ENCODE assay signal across 9 mouse cellular contexts in genomic region chr8:120382436-120383203, GRCm38 (mm10).
DNase-seq lines count a peak whose midpoint lies in the region; ATAC-seq and TF ChIP-seq lines count a peak whose summit lies in the region.
"Had no signal": no experiment of that assay in that cellular context is flagged by ENCODE, and none has a peak within 500 bp of the region (broad histone marks: within the 10 kb centered on the region; RNA-seq: fewer than 3 reads in every experiment).

No protein-coding gene starts in this region.

- H3K4me3 ChIP-seq in forebrain, postnatal 0 days (ENCODE audit: low read depth, low read length), result no peak overlapping the region
- H3K4me3 ChIP-seq in lung, postnatal 0 days (ENCODE audit: low read depth, low read length), result no peak overlapping the region
- H3K4me3 ChIP-seq: liver, embryonic 15.5 days had no signal

- H3K27ac ChIP-seq in forebrain, postnatal 0 days (ENCODE audit: low read depth, low read length), result peak overlapping the region; percentile 70
- H3K27ac ChIP-seq in lung, postnatal 0 days (ENCODE audit: low read length), result peak overlapping the region; percentile 38; the same call in 1 of the 2 replicates

- TF ChIP-seq EP300 in lung, postnatal 0 days (IDR thresholded peaks at IDR 0.05), result peak; percentile 25

- WGBS in forebrain, postnatal 0 days, result 25% methylated on average over 19 of the region's 19 CpGs
- WGBS in lung, postnatal 0 days, result 28% methylated on average over 15 of the region's 19 CpGs

- no peaks in the 10 kb centered on the region for H3K9me3 ChIP-seq in forebrain, postnatal 0 days (ENCODE audit: low read length)
- H3K9me3 ChIP-seq in lung, postnatal 0 days (ENCODE audit: low read length), result no peaks in the 10 kb centered on the region
- H3K9me3 ChIP-seq: liver, embryonic 15.5 days had no signal

- no peak overlapping the region for H3K4me2 ChIP-seq in forebrain, postnatal 0 days (ENCODE audit: low read depth)
- H3K4me2 ChIP-seq in lung, postnatal 0 days (replicated peaks; ENCODE audit: low read depth, low read length), result peak overlapping the region; percentile 1; the same call in 1 of the 2 replicates
- H3K4me2 ChIP-seq: liver, embryonic 15.5 days had no signal

- DNase-seq in 3T3-L1 (ENCODE audit: low read depth, low spot score), result peak; percentile 93
- peak; percentile 77 for DNase-seq in brain, embryonic 18.5 days (ENCODE audit: low read depth, low spot score)
- peak; percentile 87 for DNase-seq in forebrain, postnatal 0 days
- DNase-seq in heart, postnatal 14 days, result peak; percentile 85 to 92
- DNase-seq in layer of hippocampus, adult 11-12 months (ENCODE audit: low spot score), result peak; percentile 90
- peak; percentile 88 for DNase-seq in lung, postnatal 0 days (ENCODE audit: low spot score)
- DNase-seq in right cerebral cortex, adult 2 months (ENCODE audit: low spot score in 2 of 2), result peak; percentile 93
- DNase-seq in T-cell, adult 2 months (ENCODE audit: low spot score), result no peak

- H3K27me3 ChIP-seq in forebrain, postnatal 0 days (ENCODE audit: insufficient read depth, low read length), result no peaks in the 10 kb centered on the region
- no peaks in the 10 kb centered on the region for H3K27me3 ChIP-seq in lung, postnatal 0 days (replicated peaks; ENCODE audit: insufficient read depth, low read length)

- no peak for TF ChIP-seq CTCF in forebrain, postnatal 0 days (IDR thresholded peaks at IDR 0.05; ENCODE audit: low read depth)
- TF ChIP-seq CTCF in lung, postnatal 0 days (IDR thresholded peaks at IDR 0.05), result no peak

- peaks cover 33% of the 10 kb centered on the region for H3K4me1 ChIP-seq in forebrain, postnatal 0 days (ENCODE audit: insufficient read depth)
- H3K4me1 ChIP-seq in lung, postnatal 0 days (ENCODE audit: insufficient read depth, low read depth, low read length), result peaks cover 17% of the 10 kb centered on the region

- no peak overlapping the region; the same call in 1 of the 2 replicates for H3K9ac ChIP-seq in forebrain, postnatal 0 days
- no peak overlapping the region for H3K9ac ChIP-seq in lung, postnatal 0 days (replicated peaks; ENCODE audit: low read depth)
- H3K9ac ChIP-seq: liver, embryonic 15.5 days had no signal

- intact Hi-C loops in heart, postnatal 14 days (cut with DNase I), result no loop called here

- H3K36me3 ChIP-seq in forebrain, postnatal 0 days (ENCODE audit: insufficient read depth), result no peaks in the 10 kb centered on the region
- no peaks in the 10 kb centered on the region for H3K36me3 ChIP-seq in lung, postnatal 0 days (ENCODE audit: insufficient read depth, low read length)
- H3K36me3 ChIP-seq: liver, embryonic 15.5 days had no signal

- ATAC-seq in forebrain, postnatal 0 days, result peak; percentile 94
- ATAC-seq in lung, postnatal 0 days, result peak; percentile 89
